Comparison of ENCODE assay signal across 15 mouse cellular contexts in the genomic region with DNA sequence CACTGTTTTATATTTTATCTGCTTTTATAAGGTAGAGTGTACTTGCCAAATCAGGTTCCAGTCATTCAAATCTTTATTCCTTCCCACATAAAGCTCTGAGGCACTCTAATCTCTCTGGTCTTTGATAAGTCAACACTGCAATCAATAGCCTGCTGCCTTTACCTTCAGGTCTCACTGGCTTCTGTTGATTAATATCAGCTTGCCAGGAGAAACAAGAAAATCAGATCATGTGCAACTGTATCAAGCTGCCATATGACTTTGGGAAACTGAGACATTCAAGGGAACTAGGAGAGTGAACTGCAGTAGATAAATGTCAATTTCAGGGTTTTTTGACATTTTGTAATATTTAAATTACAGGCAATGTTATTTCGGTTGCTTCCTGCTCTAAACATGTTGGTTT.
DNase-seq lines count a peak whose midpoint lies in the region; ATAC-seq and TF ChIP-seq lines count a peak whose summit lies in the region.
"Had no signal": no experiment of that assay in that cellular context is flagged by ENCODE, and none has a peak within 500 bp of the region (broad histone marks: within the 10 kb centered on the region; RNA-seq: fewer than 3 reads in every experiment).

No protein-coding gene starts in this region.

- ATAC-seq in frontal cortex, adult (ENCODE audit: low TSS enrichment), result peak; percentile 9; the same call in 1 of the 2 replicates
- no peak for ATAC-seq in hindbrain, embryonic 15.5 days (ENCODE audit: low FRiP score, low read depth)
- ATAC-seq in midbrain, postnatal 0 days (ENCODE audit: low FRiP score), result no peak
- ATAC-seq: intestine, postnatal 0 days had no signal

- no peak overlapping the region for H3K9ac ChIP-seq in hindbrain, embryonic 15.5 days
- no peak overlapping the region for H3K9ac ChIP-seq in midbrain, postnatal 0 days (replicated peaks; ENCODE audit: low read length, poor library complexity, severe bottlenecking)
- H3K9ac ChIP-seq: limb, embryonic 13.5 days had no signal

- H3K4me3 ChIP-seq in hindbrain, embryonic 15.5 days, result peak overlapping the region; percentile 25
- peak overlapping the region; percentile 29; the same call in 1 of the 2 replicates for H3K4me3 ChIP-seq in midbrain, postnatal 0 days (ENCODE audit: low read depth, low read length)
- H3K4me3 ChIP-seq: erythroblast, embryonic 14.5 days; limb, embryonic 13.5 days had no signal

- H3K27ac ChIP-seq in hindbrain, embryonic 15.5 days (replicated peaks), result peak overlapping the region; percentile 71
- H3K27ac ChIP-seq in midbrain, postnatal 0 days (ENCODE audit: low read depth, low read length), result no peak overlapping the region; the same call in 1 of the 2 replicates
- H3K27ac ChIP-seq: kidney, postnatal 0 days; limb, embryonic 13.5 days had no signal

- peak overlapping the region; percentile 47 for H3K4me2 ChIP-seq in hindbrain, embryonic 15.5 days
- peak overlapping the region; percentile 48 for H3K4me2 ChIP-seq in midbrain, postnatal 0 days (ENCODE audit: low read depth, low read length, poor library complexity, severe bottlenecking)
- H3K4me2 ChIP-seq: heart, embryonic 11.5 days; limb, embryonic 13.5 days had no signal

- WGBS in hindbrain, embryonic 15.5 days, result 69% methylated on average over 1 of the region's 1 CpGs
- 28% methylated on average over 1 of the region's 1 CpGs for WGBS in midbrain, postnatal 0 days

- H3K27me3 ChIP-seq in hindbrain, embryonic 15.5 days, result no peaks in the 10 kb centered on the region
- H3K27me3 ChIP-seq in midbrain, postnatal 0 days (ENCODE audit: insufficient read depth, low read length), result no peaks in the 10 kb centered on the region
- H3K27me3 ChIP-seq: limb, embryonic 13.5 days had no signal

- TF ChIP-seq CTCF in brain, embryonic 14.5 days (IDR thresholded peaks at IDR 0.05; ENCODE audit: borderline replicate concordance, extremely low read depth, insufficient read depth, insufficient read length), result no peak
- no peak for TF ChIP-seq CTCF in midbrain, postnatal 0 days (IDR thresholded peaks at IDR 0.05)

- H3K4me1 ChIP-seq in hindbrain, embryonic 15.5 days (replicated peaks), result peaks cover 17% of the 10 kb centered on the region
- no peaks in the 10 kb centered on the region for H3K4me1 ChIP-seq in midbrain, postnatal 0 days (ENCODE audit: insufficient read depth, low read length)

- TF ChIP-seq POLR2A in brain, embryonic 14.5 days (IDR thresholded peaks at IDR 0.05; ENCODE audit: borderline replicate concordance, extremely low read depth, insufficient read depth, insufficient read length, poor library complexity, severe bottlenecking), result no peak

- no peaks in the 10 kb centered on the region for H3K36me3 ChIP-seq in hindbrain, embryonic 15.5 days
- no peaks in the 10 kb centered on the region for H3K36me3 ChIP-seq in midbrain, postnatal 0 days (ENCODE audit: insufficient read depth, low read length)
- H3K36me3 ChIP-seq: limb, embryonic 13.5 days had no signal

- DNase-seq in frontal cortex, postnatal 10 days (ENCODE audit: low spot score in 2 of 2), result no peak
- DNase-seq in brain, embryonic 14.5 days (ENCODE audit: low read depth), result peak; percentile 50
- no peak for DNase-seq in midbrain, postnatal 0 days (ENCODE audit: low spot score)
- DNase-seq in kidney, postnatal 14 days, result no peak
- no peak for DNase-seq in T-cell, adult 2 months (ENCODE audit: low spot score)
- DNase-seq: adrenal gland, postnatal 14 days; lung, postnatal 10 days; thymus, postnatal 25 days had no signal

- no peaks in the 10 kb centered on the region for H3K9me3 ChIP-seq in hindbrain, embryonic 15.5 days
- no peaks in the 10 kb centered on the region for H3K9me3 ChIP-seq in midbrain, postnatal 0 days (ENCODE audit: low read length)
- H3K9me3 ChIP-seq: limb, embryonic 13.5 days had no signal
